Mouse (Mus musculus): ENCODE measurements at regions not wholly inside any gene's neighbourhood (a gene's known extent, or its start where the extent isn't known, plus 50 kb on each side); places are given as distances from the start of the nearest gene placed in this dataset.

DNA sequence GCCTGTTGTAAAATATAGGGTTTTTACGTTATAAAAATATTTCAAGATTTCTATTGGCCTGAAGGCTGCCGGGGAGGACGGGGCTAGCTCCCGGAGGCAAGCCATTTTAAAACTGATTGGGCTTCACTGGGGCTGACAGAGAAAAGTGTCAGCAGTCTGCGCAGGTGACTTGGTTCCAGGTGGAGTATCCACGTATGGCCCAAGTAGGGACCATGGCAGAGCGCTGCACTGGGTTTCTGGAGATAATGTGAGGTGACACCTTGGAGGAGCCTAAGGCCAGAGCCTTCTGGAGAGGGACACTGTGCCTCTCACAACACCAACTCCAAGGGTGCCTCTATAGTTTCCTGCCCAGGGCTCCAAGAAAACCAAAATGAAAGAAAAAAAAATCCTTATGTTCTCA, 95.9 kb downstream of the Trim42 start:
- Histone ChIP-seq H3K4me3 (ENCODE audit: insufficient read depth in 1 of 2, low read depth in 1 of 2, low read length in 2 of 2, poor library complexity in 1 of 2, severe bottlenecking in 1 of 2) (no peak overlapping the region), H3K36me3 (ENCODE audit: control insufficient read depth, insufficient read depth, low read length, poor library complexity, severe bottlenecking) (no peaks in the 10 kb centered on the region), H3K9me3 (ENCODE audit: control insufficient read depth, insufficient read depth, low read depth, low read length) (no peaks in the 10 kb centered on the region; the same call in 1 of the 2 replicates), H3K4me1 (ENCODE audit: control insufficient read depth in 2 of 2, insufficient read depth in 2 of 2, low read length in 2 of 2, poor library complexity in 1 of 2) (no peaks in the 10 kb centered on the region), H3K9ac (ENCODE audit: insufficient read depth, low read depth, low read length, poor library complexity, severe bottlenecking) (no peak overlapping the region), H3K27ac (ENCODE audit: insufficient read depth, low read depth, low read length, poor library complexity, severe bottlenecking) (no peak overlapping the region)
- no peak for DNase-seq (ENCODE audit: low read depth, low spot score)
- in situ Hi-C loops (cut with MboI; ENCODE audit: low sequenced_read_pairs in 2 of 2, unreplicated experiment in 2 of 2): no loop called here
- TF ChIP-seq ZNF384 (IDR thresholded peaks at IDR 0.05; ENCODE audit: low read depth, low read length): no peak

DNA sequence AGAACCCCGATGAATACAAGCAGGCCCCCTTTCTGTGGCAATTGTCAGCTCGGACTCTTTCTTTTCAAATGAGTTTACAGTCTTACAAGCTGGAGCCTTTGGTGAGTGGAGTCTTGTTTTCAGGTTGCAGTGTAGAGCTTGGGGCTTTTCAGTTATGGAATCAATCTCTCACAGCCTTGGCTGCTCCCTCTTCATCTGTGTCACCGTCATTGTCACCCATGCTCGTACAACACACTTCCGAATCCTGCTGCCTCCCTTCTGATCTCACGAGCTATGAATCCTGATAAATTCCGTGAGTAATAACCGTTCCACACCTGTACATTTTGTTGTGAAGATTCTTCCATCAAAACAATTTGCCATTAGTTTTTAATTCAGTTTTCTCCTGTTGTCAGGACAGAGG, 97.7 kb downstream of the Trim42 start:
- in situ Hi-C loops (cut with MboI; ENCODE audit: low sequenced_read_pairs in 2 of 2, unreplicated experiment in 2 of 2): no loop called here
- H3K9ac ChIP-seq (ENCODE audit: insufficient read depth, low read depth, low read length, poor library complexity, severe bottlenecking): no peak overlapping the region
- no peak overlapping the region for H3K27ac ChIP-seq (ENCODE audit: insufficient read depth, low read depth, low read length, poor library complexity, severe bottlenecking)
- H3K4me3 ChIP-seq (ENCODE audit: insufficient read depth in 1 of 2, low read depth in 1 of 2, low read length in 2 of 2, poor library complexity in 1 of 2, severe bottlenecking in 1 of 2): no peak overlapping the region
- no peak for TF ChIP-seq ZC3H11A (IDR thresholded peaks at IDR 0.05; ENCODE audit: borderline replicate concordance, low read depth, low read length)
- TF ChIP-seq CHD2 (IDR thresholded peaks at IDR 0.05; ENCODE audit: low read depth, low read length): no peak
- no peak for TF ChIP-seq HCFC1 (IDR thresholded peaks at IDR 0.05; ENCODE audit: borderline replicate concordance, insufficient read depth, low read length)
- no peak for TF ChIP-seq ZNF384 (IDR thresholded peaks at IDR 0.05; ENCODE audit: low read depth, low read length)
- no peak for TF ChIP-seq MAFK (IDR thresholded peaks at IDR 0.05; ENCODE audit: insufficient read depth, low read depth, low read length)
- H3K36me3 ChIP-seq (ENCODE audit: control insufficient read depth, insufficient read depth, low read length, poor library complexity, severe bottlenecking): no peaks in the 10 kb centered on the region
- no peaks in the 10 kb centered on the region for H3K9me3 ChIP-seq (ENCODE audit: control insufficient read depth, insufficient read depth, low read depth, low read length)
- no peaks in the 10 kb centered on the region for H3K4me1 ChIP-seq (ENCODE audit: control insufficient read depth in 2 of 2, insufficient read depth in 2 of 2, low read length in 2 of 2, poor library complexity in 1 of 2)
- no peak for DNase-seq (ENCODE audit: low read depth, low spot score)

DNA sequence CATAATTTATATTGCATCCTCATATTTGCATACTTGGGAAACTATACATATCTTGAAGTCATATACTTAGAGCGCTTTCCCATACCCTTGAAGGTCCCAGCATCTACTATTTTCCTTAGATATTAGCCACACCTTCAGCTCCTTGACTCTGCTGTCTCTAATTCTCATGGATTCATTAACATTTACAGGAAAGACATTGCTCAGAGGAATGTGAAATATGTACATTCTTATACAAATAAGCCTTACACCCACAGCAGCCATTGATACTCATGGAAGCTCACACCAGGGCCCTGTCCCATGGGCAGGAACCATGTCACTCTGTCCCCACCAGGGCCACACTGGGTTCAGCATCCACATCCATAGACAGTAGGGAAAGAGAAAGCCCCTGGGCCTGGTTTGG, 122.1 kb downstream of the Trim42 start:
- DNase-seq (ENCODE audit: low read depth, low spot score): no peak
- no peak overlapping the region for H3K9ac ChIP-seq (ENCODE audit: insufficient read depth, low read depth, low read length, poor library complexity, severe bottlenecking)
- H3K4me3 ChIP-seq (ENCODE audit: insufficient read depth in 1 of 2, low read depth in 1 of 2, low read length in 2 of 2, poor library complexity in 1 of 2, severe bottlenecking in 1 of 2): no peak overlapping the region
- H3K4me1 ChIP-seq (ENCODE audit: control insufficient read depth in 2 of 2, insufficient read depth in 2 of 2, low read length in 2 of 2, poor library complexity in 1 of 2): no peaks in the 10 kb centered on the region
- TF ChIP-seq ZNF384 (IDR thresholded peaks at IDR 0.05; ENCODE audit: low read depth, low read length) (no peak), HCFC1 (IDR thresholded peaks at IDR 0.05; ENCODE audit: borderline replicate concordance, insufficient read depth, low read length) (no peak)
- no peaks in the 10 kb centered on the region for H3K9me3 ChIP-seq (ENCODE audit: control insufficient read depth, insufficient read depth, low read depth, low read length)
- in situ Hi-C loops (cut with MboI; ENCODE audit: low sequenced_read_pairs in 2 of 2, unreplicated experiment in 2 of 2): no loop called here
- H3K27ac ChIP-seq (ENCODE audit: insufficient read depth, low read depth, low read length, poor library complexity, severe bottlenecking): no peak overlapping the region
- no peaks in the 10 kb centered on the region for H3K36me3 ChIP-seq (ENCODE audit: control insufficient read depth, insufficient read depth, low read length, poor library complexity, severe bottlenecking)

DNA sequence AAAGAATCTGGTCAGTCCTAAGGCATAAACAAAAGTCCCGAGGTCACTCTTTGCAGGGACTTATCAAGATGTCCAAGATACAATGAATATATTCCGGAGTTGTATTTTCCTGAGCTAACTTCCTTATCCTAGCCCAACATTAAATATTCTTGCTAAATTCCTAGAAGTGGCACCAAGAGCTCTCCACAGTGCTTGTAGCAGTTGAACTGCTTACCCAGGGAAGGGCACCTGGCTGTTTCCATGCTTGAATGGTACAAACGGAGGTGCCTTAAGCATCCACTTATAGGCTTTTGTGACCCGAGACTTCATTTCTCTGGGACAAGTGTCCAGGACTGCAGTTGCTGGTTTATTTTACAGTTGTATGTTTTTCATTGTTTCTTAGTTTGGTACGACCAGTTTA, 115.1 kb upstream of the Slc25a36 start:
- H3K9ac ChIP-seq (ENCODE audit: insufficient read depth, low read depth, low read length, poor library complexity, severe bottlenecking): no peak overlapping the region
- no peaks in the 10 kb centered on the region for H3K36me3 ChIP-seq (ENCODE audit: control insufficient read depth, insufficient read depth, low read length, poor library complexity, severe bottlenecking)
- in situ Hi-C loops (cut with MboI; ENCODE audit: low sequenced_read_pairs in 2 of 2, unreplicated experiment in 2 of 2): no loop called here
- no peak overlapping the region for H3K27ac ChIP-seq (ENCODE audit: insufficient read depth, low read depth, low read length, poor library complexity, severe bottlenecking)
- H3K4me1 ChIP-seq (ENCODE audit: control insufficient read depth in 2 of 2, insufficient read depth in 2 of 2, low read length in 2 of 2, poor library complexity in 1 of 2): peaks cover 0 to 1% of the 10 kb centered on the region in 2 experiments; a peak in 1 of 4 replicates
- H3K9me3 ChIP-seq (ENCODE audit: control insufficient read depth, insufficient read depth, low read depth, low read length): no peaks in the 10 kb centered on the region
- TF ChIP-seq MAFK (IDR thresholded peaks at IDR 0.05; ENCODE audit: insufficient read depth, low read depth, low read length) (no peak), ZC3H11A (IDR thresholded peaks at IDR 0.05; ENCODE audit: borderline replicate concordance, low read depth, low read length) (no peak), HCFC1 (IDR thresholded peaks at IDR 0.05; ENCODE audit: borderline replicate concordance, insufficient read depth, low read length) (no peak), CHD2 (IDR thresholded peaks at IDR 0.05; ENCODE audit: low read depth, low read length) (no peak), ZNF384 (IDR thresholded peaks at IDR 0.05; ENCODE audit: low read depth, low read length) (no peak)
- no peak overlapping the region for H3K4me3 ChIP-seq (ENCODE audit: insufficient read depth in 1 of 2, low read depth in 1 of 2, low read length in 2 of 2, poor library complexity in 1 of 2, severe bottlenecking in 1 of 2)
- DNase-seq (ENCODE audit: low read depth, low spot score): no peak

DNA sequence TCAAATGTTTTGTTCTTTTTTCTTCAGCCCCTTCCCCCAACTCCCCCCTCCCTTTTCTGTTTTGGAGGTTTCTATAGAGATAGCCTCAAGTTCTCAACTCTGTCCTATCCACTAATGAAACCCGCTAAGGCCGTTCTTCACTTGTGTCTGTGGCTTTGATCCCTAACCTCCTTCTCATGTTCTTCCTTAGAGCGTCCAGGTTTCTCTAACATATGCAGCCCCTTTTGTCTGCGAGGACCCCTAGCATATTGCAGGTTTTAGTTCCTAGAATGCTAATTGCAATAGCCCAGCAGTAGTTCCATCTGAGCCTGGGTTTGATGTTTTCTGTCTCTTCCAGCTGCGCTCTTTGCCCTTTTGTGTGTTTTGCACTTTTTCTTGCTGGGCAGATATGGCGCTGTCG, 113.6 kb upstream of the Slc25a36 start:
- Histone ChIP-seq H3K9me3 (ENCODE audit: control insufficient read depth, insufficient read depth, low read depth, low read length) (no peaks in the 10 kb centered on the region), H3K27ac (ENCODE audit: insufficient read depth, low read depth, low read length, poor library complexity, severe bottlenecking) (no peak overlapping the region), H3K4me1 (ENCODE audit: control insufficient read depth in 2 of 2, insufficient read depth in 2 of 2, low read length in 2 of 2, poor library complexity in 1 of 2) (peaks cover 0 to 1% of the 10 kb centered on the region in 2 experiments; a peak in 1 of 4 replicates), H3K36me3 (ENCODE audit: control insufficient read depth, insufficient read depth, low read length, poor library complexity, severe bottlenecking) (no peaks in the 10 kb centered on the region), H3K4me3 (ENCODE audit: insufficient read depth in 1 of 2, low read depth in 1 of 2, low read length in 2 of 2, poor library complexity in 1 of 2, severe bottlenecking in 1 of 2) (no peak overlapping the region), H3K9ac (ENCODE audit: insufficient read depth, low read depth, low read length, poor library complexity, severe bottlenecking) (no peak overlapping the region)
- DNase-seq (ENCODE audit: low read depth, low spot score): no peak
- no peak for TF ChIP-seq MAFK (IDR thresholded peaks at IDR 0.05; ENCODE audit: insufficient read depth, low read depth, low read length)
- in situ Hi-C loops (cut with MboI; ENCODE audit: low sequenced_read_pairs in 2 of 2, unreplicated experiment in 2 of 2): no loop called here
